Mouse (Mus musculus) cortical plate, adult 2 months (tissue): Measurements from ENCODE around the gene Ltc4s. TPM values are rescaled to one million over a fixed set of nuclear protein-coding genes. Genes with fewer than 3 reads are reported as not detected.

Source experiments
- H3K27ac ChIP-seq: fragments of 200-500 bp; 2 replicates; pipeline ENCODE4 v1.5.1; 2012; ENCODE audit warnings: low read length, control low read depth, inconsistent platforms; ENCODE audit not compliant: insufficient read depth
- H3K4me1 ChIP-seq: fragments of 200-500 bp; 2 replicates; pipeline ENCODE4 v1.6.1; 2011; ENCODE audit warnings: low read length; ENCODE audit not compliant: control insufficient read depth, insufficient read depth
- H3K4me3 ChIP-seq: fragments of 200-500 bp; 2 replicates; pipeline ENCODE4 v1.5.1; 2011; ENCODE audit warnings: mild to moderate bottlenecking, low read length, control low read depth; ENCODE audit not compliant: insufficient read depth
- CTCF ChIP-seq: fragments of 200-500 bp; IDR thresholded peaks from 2 replicates; pipeline ENCODE4 v1.5.1; 2011; ENCODE audit warnings: mild to moderate bottlenecking, control low read depth, low read length; ENCODE audit not compliant: insufficient read depth; ENCODE audit errors: extremely low read depth
- POLR2A ChIP-seq: fragments of 200-500 bp; IDR thresholded peaks from 2 replicates; pipeline ENCODE4 v1.6.1; 2011; ENCODE audit warnings: mild to moderate bottlenecking, low read length, control low read depth; ENCODE audit not compliant: insufficient read depth; ENCODE audit errors: extremely low read depth
- polyA plus RNA-seq: library from polyadenylated mRNA; depleted of rRNA; stranded (reverse); fragments of >200 nt; gene quantifications from 2 replicates; pipeline ENCODE4 v1.2.3, GENCODE M21; 2012; rRNA removed

The Ltc4s gene
- 22.5 and 24.2 TPM in 2 replicates for polyA plus RNA-seq

DNA sequence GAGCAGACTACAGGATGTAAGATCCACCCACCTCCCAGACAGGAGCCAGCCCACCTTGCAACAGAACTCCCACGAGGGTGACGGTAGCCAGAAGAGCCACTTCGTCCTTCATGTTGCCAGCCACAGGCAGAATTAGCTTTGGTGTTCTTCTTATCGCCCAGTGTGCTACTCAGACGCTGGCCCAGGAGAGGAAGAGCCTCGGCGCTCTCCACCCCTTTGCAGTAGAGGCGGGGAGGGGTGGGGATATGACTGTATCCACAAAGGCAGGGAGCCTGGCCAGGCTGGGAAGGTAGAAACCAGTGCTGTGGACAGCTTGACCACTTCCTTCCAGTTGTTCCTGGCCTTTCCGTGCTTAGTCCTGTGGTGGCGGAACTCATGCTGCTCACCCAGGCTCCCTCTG is at the start of gene Ltc4s:
Gene Ltc4s (minus strand): TSS at position 293 of the 400 bp plus-strand sequence.
- no peak for TF ChIP-seq POLR2A
- TF ChIP-seq CTCF, result no peak
- Histone ChIP-seq H3K4me3 (peak within 1 kb of the TSS; percentile 38; the same call in 1 of the 2 replicates), H3K4me1 (peaks cover 5% of the 10 kb centered on the region; the same call in 1 of the 2 replicates), H3K27ac (no peak within 1 kb of the TSS)

DNA sequence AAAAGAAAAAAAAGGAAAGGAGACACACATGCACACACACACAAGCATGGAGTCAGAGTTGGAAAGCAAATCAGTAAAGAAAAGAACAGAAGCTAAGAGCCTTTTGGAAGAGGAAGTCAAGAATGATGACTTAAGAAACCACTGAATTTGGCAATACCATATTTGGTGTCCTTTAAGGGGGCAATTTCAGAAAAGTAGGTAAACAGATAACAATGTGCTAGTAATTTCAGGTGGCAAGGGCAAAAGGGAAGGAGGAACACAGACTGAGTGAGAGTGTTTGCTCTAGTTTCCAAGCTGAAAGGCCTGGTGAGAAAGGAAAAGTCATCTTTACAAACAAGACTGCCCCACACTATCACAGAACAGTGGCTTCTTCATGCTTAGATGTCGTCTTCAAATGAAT is 48.0 kb upstream of the Ltc4s start:
- Histone ChIP-seq H3K4me1 (peaks cover 3% of the 10 kb centered on the region; the same call in 1 of the 2 replicates), H3K27ac (no peak overlapping the region), H3K4me3 (no peak overlapping the region)
- TF ChIP-seq CTCF (no peak), POLR2A (no peak)

DNA sequence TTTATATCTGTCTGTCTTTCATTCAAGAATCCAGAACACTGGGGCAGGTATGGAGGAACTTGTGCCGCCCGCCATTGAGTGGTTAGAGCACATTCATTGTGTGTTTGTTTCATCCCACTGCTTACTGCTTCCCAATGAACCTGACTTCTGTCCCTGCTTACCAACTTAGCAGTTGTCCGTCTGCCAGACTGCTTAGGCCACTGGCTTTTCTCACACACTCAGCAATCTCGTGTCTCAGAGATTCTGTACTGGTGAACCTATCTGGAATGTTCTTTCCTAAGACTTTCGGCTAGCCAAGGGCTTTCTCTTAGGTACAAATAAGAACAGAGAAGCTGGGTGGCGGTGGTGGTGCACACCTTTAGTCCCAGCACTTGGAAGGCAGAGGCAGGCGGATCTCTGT is 47.3 kb upstream of the Ltc4s start:
- TF ChIP-seq CTCF, result no peak
- TF ChIP-seq POLR2A, result no peak
- H3K4me3 ChIP-seq, result no peak overlapping the region
- no peak overlapping the region for H3K27ac ChIP-seq
- peaks cover 3% of the 10 kb centered on the region; the same call in 1 of the 2 replicates for H3K4me1 ChIP-seq

- Histone ChIP-seq H3K4me3 (no peak overlapping the region), H3K27ac (no peak overlapping the region), H3K4me1 (peaks cover 1% of the 10 kb centered on the region; the same call in 1 of the 2 replicates)
- TF ChIP-seq CTCF, result no peak
- TF ChIP-seq POLR2A, result no peak
Observed at GRCm38 (mm10) chr11:50285263-50285662, 46.8 kb upstream of the Ltc4s start.

DNA sequence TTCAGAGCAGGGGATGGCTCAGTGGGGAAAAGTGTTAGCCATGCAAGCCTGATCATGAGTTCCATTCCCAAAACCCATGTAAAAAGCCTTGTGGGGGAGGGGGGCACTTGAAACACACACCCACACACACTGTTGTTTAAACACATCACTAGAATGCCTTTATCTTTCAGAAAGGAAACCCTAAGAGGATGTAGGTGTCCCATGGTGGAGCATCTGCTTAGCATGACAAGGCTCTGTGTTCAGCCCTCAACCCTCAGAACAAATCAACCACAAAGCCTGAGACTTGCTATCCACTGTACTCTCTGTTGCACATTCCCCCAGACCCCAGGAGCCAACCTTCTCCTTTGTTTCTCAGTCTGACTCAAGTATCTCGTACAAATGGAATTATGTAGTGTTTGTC is 41.6 kb upstream of the Ltc4s start:
- Histone ChIP-seq H3K27ac (no peak overlapping the region), H3K4me3 (no peak overlapping the region), H3K4me1 (peaks cover 4% of the 10 kb centered on the region; the same call in 1 of the 2 replicates)
- TF ChIP-seq POLR2A (no peak), CTCF (no peak)

DNA sequence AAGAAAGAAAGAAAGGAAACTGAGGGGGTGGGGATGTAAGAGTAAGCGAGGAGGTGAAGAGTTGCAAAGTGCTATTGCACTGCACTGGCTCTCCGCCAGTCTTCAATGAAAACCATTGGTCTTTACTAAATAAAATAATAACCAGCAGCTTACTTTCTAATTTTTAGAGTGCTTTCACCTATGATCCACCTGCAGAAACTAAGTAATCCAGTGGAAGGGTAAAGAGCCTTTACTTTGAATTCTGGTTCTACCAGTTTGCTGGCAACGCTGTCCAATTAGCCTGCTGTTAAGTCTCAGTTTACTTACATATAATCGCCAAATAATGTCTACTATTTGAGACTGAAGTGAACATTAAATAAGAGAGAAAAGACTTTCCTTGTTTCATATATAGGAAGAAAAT is 40.6 kb upstream of the Ltc4s start:
- TF ChIP-seq CTCF (no peak), POLR2A (no peak)
- Histone ChIP-seq H3K27ac (no peak overlapping the region), H3K4me1 (peaks cover 6% of the 10 kb centered on the region; the same call in 1 of the 2 replicates), H3K4me3 (no peak overlapping the region)

DNA sequence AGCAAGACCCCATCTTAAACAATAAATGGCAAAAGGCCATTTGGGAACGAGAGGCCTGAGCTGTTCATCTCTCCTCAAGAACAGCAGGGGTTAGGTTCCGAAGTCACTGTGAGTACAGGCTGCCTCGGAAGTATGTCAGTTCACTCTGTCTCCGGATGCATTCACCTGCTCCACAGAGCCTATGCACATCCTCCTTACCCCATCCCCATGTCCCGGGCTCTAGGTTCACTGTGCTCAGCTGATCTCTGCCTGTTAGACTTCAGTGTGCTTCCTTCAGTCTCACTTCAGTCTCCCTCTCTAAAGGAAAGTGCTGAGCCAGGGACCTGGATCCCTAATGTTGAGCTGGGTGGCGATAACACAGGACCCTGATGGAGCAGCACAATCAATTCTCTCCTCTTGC is 39.3 kb upstream of the Ltc4s start:
- Histone ChIP-seq H3K4me1 (peaks cover 6% of the 10 kb centered on the region; the same call in 1 of the 2 replicates), H3K4me3 (no peak overlapping the region), H3K27ac (no peak overlapping the region)
- TF ChIP-seq POLR2A, result no peak
- TF ChIP-seq CTCF, result no peak

DNA sequence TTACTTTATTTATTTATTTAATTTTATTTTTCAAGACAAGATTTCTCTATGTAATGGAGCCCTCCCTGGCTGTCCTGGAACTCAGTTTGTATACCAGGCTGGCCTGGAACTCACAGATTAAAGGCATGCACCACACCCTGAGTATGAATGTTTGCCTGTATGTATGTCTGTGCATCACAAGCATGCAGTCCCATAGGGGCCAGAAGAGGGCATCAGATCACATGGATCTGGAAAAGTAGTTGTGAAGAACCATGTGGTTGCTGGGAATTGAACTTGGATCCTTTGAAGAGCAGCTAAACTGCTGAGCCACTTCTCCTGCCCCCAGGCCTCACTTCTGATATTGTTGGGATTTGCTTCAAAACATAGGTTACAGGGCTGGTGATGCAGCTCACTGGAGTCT is 38.6 kb upstream of the Ltc4s start:
- TF ChIP-seq CTCF (no peak), POLR2A (no peak)
- H3K4me3 ChIP-seq, result no peak overlapping the region
- H3K4me1 ChIP-seq, result peaks cover 6% of the 10 kb centered on the region; the same call in 1 of the 2 replicates
- no peak overlapping the region for H3K27ac ChIP-seq

DNA sequence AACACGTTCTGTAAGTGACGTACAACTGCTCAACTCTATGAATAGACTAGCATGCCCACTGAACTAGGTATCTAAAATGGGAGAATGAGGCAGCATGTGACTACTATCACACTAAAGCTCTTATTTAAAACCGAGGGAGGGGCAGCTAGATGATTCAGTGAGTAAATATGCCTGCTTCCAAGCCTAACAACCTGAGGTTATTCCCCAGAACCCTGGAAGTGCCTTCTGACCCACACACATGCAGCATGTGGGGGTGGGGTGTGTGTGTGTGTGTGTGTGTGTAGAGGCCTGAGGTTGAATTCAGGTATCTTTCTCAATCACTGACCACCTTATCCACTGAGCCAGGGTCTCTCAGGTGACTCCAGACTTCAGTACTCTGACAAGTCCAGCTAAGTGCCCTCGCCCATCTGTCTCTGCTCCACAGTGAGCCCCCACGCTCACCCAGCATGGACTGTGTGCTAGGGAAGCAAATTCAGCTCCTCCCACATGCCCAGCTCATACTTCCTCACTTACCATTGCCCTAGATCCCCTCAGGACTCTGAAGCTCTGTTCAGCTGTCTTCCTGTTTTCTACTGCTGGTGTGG is 37.2 kb upstream of the Ltc4s start:
- Histone ChIP-seq H3K4me3 (no peak overlapping the region), H3K27ac (no peak overlapping the region), H3K4me1 (peaks cover 6% of the 10 kb centered on the region; the same call in 1 of the 2 replicates)
- TF ChIP-seq CTCF, result no peak

DNA sequence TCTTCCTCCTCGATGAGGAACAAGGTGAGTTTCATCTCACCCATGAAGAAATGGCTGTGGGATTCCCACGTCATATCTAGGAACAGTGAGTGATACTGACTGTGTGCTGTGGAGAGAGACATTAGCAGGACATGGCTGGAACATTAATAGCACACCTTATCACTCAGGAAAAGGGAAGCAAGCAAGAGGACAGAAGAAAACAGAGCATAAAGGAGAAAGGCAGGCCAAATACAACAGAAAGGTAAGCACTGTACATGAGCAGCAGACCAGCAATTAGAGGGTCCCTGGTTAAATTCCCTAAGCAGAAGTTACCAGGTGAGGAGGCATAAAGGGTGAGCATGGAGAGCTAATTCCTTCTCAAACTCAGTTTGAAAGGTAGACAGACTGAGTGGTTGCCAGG is 36.7 kb upstream of the Ltc4s start:
- no peak overlapping the region for H3K4me3 ChIP-seq
- H3K27ac ChIP-seq, result no peak overlapping the region

More for the DNA sequence above, 36.7 kb upstream of the Ltc4s start:
- peaks cover 6% of the 10 kb centered on the region; the same call in 1 of the 2 replicates for H3K4me1 ChIP-seq
- TF ChIP-seq CTCF, result no peak
- no peak for TF ChIP-seq POLR2A
